Mouse (Mus musculus) heart, adult 2 months (tissue): ENCODE data around the gene Aldh1b1.

ENCODE experiments used
- CTCF ChIP-seq: fragments of 200-600 bp; IDR thresholded peaks from 2 replicates; pipeline ENCODE4 v1.8.1; 2022; ENCODE audit warnings: antibody characterized with exemption, mild to moderate bottlenecking, moderate library complexity
- EP300 ChIP-seq: fragments of 200-500 bp; IDR thresholded peaks from 2 replicates; pipeline ENCODE4 v1.6.1; 2011; ENCODE audit warnings: low read depth, low read length, control low read depth; ENCODE audit not compliant: insufficient read depth
- POLR2A ChIP-seq: fragments of 200-500 bp; IDR thresholded peaks from 2 replicates; pipeline ENCODE4 v1.6.1; 2011; ENCODE audit warnings: mild to moderate bottlenecking, low read depth, low read length, control low read depth; ENCODE audit not compliant: insufficient read depth

DNA sequence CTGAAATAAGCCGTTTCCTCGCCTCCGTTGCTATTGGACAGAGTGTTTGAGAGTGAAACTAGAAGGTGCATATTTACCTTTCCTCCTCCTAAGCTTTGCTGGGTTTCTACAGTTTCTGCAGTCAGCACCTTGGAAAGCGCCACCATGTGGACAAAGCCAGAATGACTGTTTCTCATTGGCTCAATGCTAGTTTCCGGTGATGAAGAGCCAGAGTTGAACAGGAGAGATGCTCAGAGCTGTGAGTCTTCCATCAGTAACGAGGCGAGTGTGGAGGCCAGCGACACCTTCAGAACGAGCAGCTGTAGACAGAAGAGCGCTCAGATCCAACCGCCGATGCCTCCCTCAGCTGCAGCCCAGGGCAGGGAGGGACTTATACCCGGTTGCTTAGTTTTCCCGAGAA, 45.5 kb downstream of the Aldh1b1 start:
- TF ChIP-seq CTCF (peak; percentile 69), POLR2A (no peak), EP300 (no peak)
